Mouse (Mus musculus) frontal cortex, postnatal 36 days (tissue): Measurements from ENCODE around the gene Rhobtb1.
A peak's percentile ranks its signal among the peaks of the same experiment; 100 is the strongest.

Experiments
- DNase-seq, 2 experiments: peaks; one replicate each; pipeline ENCODE4 v3.0.0; 2022; ENCODE audit warnings: low spot score in 2 of 2

Rhobtb1 gene

GRCm38 (mm10) chr10:69210659-69211058, 59.4 kb downstream of the Rhobtb1 start:
- DNase-seq: no peak

- DNase-seq: no peak
Observed at GRCm38 (mm10) chr10:69211560-69211959, 60.3 kb downstream of the Rhobtb1 start.

- DNase-seq: peak; percentile 29 to 39
Observed at GRCm38 (mm10) chr10:69211976-69212375, 60.7 kb downstream of the Rhobtb1 start.

- DNase-seq: peak; percentile 71 to 75
Observed at GRCm38 (mm10) chr10:69212542-69213440, 61.6 kb downstream of the Rhobtb1 start, which contains the start of gene A930033H14Rik. A930033H14Rik (minus strand) TSS chr10:69213098.

GRCm38 (mm10) chr10:69213451-69213877, 62.2 kb downstream of the Rhobtb1 start:
- DNase-seq: no peak

- DNase-seq: no peak
Observed at GRCm38 (mm10) chr10:69213986-69214385, 62.8 kb downstream of the Rhobtb1 start.

GRCm38 (mm10) chr10:69217127-69217690, 66.0 kb downstream of the Rhobtb1 start:
- DNase-seq: no peak

GRCm38 (mm10) chr10:69218458-69219288, 67.4 kb downstream of the Rhobtb1 start:
- no peak for DNase-seq

- no peak for DNase-seq
Observed at GRCm38 (mm10) chr10:69219289-69219626, 68.0 kb downstream of the Rhobtb1 start.

- no peak for DNase-seq
Observed at GRCm38 (mm10) chr10:69220296-69220695, 69.1 kb downstream of the Rhobtb1 start.

- DNase-seq: no peak
Observed at GRCm38 (mm10) chr10:69221148-69221547, 69.9 kb downstream of the Rhobtb1 start.

- no peak for DNase-seq
Observed at GRCm38 (mm10) chr10:69221955-69222354, 70.7 kb downstream of the Rhobtb1 start.

- no peak for DNase-seq
Observed at GRCm38 (mm10) chr10:69223232-69223631, 72.0 kb downstream of the Rhobtb1 start.

GRCm38 (mm10) chr10:69224276-69224675, 73.0 kb downstream of the Rhobtb1 start:
- DNase-seq: no peak

- DNase-seq: no peak
Observed at GRCm38 (mm10) chr10:69225471-69225870, 74.2 kb downstream of the Rhobtb1 start.

- no peak for DNase-seq
Observed at GRCm38 (mm10) chr10:69225951-69226350, 74.7 kb downstream of the Rhobtb1 start.

- DNase-seq: no peak
Observed at GRCm38 (mm10) chr10:69237185-69237584, 86.0 kb downstream of the Rhobtb1 start.

GRCm38 (mm10) chr10:69237781-69238180, 86.5 kb downstream of the Rhobtb1 start:
- DNase-seq: no peak

- DNase-seq: no peak
Observed at GRCm38 (mm10) chr10:69238311-69238710, 87.1 kb downstream of the Rhobtb1 start.

GRCm38 (mm10) chr10:69240530-69240929, 89.3 kb downstream of the Rhobtb1 start:
- no peak for DNase-seq

GRCm38 (mm10) chr10:69245151-69245550, 93.9 kb downstream of the Rhobtb1 start:
- no peak for DNase-seq
